Mouse (Mus musculus) forebrain, postnatal 0 days (tissue): ENCODE measurements around the gene Cavin4. TPM values are rescaled to one million over a fixed set of nuclear protein-coding genes. Genes with fewer than 3 reads are reported as not detected.
"Not testable (repeated sequence)": the region's sequence is repeated elsewhere in the genome, so short reads cannot be mapped to it uniquely, and the experiment has no call there.

Experiments
- ATAC-seq: fragments of 200-750 bp; cut with Nextera tagmentation; 2 replicates; pipeline ENCODE4 v1.8.0; 2017; ENCODE audit warnings: mild to moderate bottlenecking, moderate library complexity
- DNase-seq: peaks from one replicate; pipeline ENCODE4 v3.0.0-alpha.2; 2015
- H3K27ac ChIP-seq: fragments of 300-500 bp; sonication (generic); 2 replicates; pipeline ENCODE4 v1.5.1; 2014; ENCODE audit warnings: low read depth, mild to moderate bottlenecking, antibody characterized with exemption, low read length, moderate library complexity, mixed read lengths
- H3K27me3 ChIP-seq: fragments of 300-500 bp; sonication (generic); 2 replicates; pipeline ENCODE4 v1.6.1; 2014; ENCODE audit warnings: mild to moderate bottlenecking, low read length, mixed read lengths; ENCODE audit not compliant: insufficient read depth
- H3K36me3 ChIP-seq: fragments of 300-500 bp; sonication (generic); 2 replicates; pipeline ENCODE4 v1.6.1; 2014; ENCODE audit warnings: mild to moderate bottlenecking, moderate library complexity; ENCODE audit not compliant: insufficient read depth
- H3K4me1 ChIP-seq: fragments of 300-500 bp; sonication (generic); 2 replicates; pipeline ENCODE4 v1.6.1; 2014; ENCODE audit warnings: antibody characterized with exemption; ENCODE audit not compliant: insufficient read depth
- H3K4me2 ChIP-seq: fragments of 300-500 bp; sonication (generic); 2 replicates; pipeline ENCODE4 v1.6.1; 2014; ENCODE audit warnings: low read depth, mild to moderate bottlenecking, moderate library complexity
- H3K4me3 ChIP-seq: fragments of 300-500 bp; sonication (generic); 2 replicates; pipeline ENCODE4 v1.5.1; 2014; ENCODE audit warnings: low read depth, low read length, mixed read lengths
- H3K9ac ChIP-seq: fragments of 300-500 bp; sonication (generic); 2 replicates; pipeline ENCODE4 v1.6.1; 2014; ENCODE audit warnings: mild to moderate bottlenecking
- H3K9me3 ChIP-seq: fragments of 300-500 bp; sonication (generic); 2 replicates; pipeline ENCODE4 v1.6.1; 2016; ENCODE audit warnings: low read length
- CTCF ChIP-seq: sonication (generic); IDR thresholded peaks from 2 replicates; pipeline ENCODE4 v1.5.1; 2016; ENCODE audit warnings: antibody characterized with exemption, control low read depth, low read depth
- WGBS: fragments of 180-500 bp; shearing (Covaris S2); extraction: QIAGEN DNeasy Blood & Tissue Kit; methylation state at CpG from one replicate; pipeline ENCODE4 v1.1.7; 2014; 5-methylcytosine and 5-hydroxymethylcytosine counted together
- polyA plus RNA-seq: library from polyadenylated mRNA; unstranded; fragments of >200 nt; fragmentation: Nextera tagmentation; extraction: Ambion mirVana; gene quantifications from 2 replicates; pipeline ENCODE4 v1.2.1, GENCODE M21; 2015
- total RNA-seq: library from RNA; depleted of rRNA; stranded (reverse); fragments of >200 nt; gene quantifications from 2 replicates; pipeline ENCODE4 v1.2.3, GENCODE M21; 2014

The Cavin4 gene
- total and polyA plus RNA-seq, 2 experiments from 2014 or later, result 1.4 to 2.1 TPM

- Histone ChIP-seq H3K4me2 (no peak overlapping the region), H3K27me3 (no peaks in the 10 kb centered on the region), H3K4me3 (no peak overlapping the region), H3K9me3 (no peaks in the 10 kb centered on the region), H3K27ac (no peak overlapping the region), H3K9ac (no peak overlapping the region), H3K4me1 (no peaks in the 10 kb centered on the region), H3K36me3 (peaks cover 7% of the 10 kb centered on the region; the same call in 1 of the 2 replicates)
- ATAC-seq, result no peak
- 90% methylated on average over 9 of the region's 9 CpGs for WGBS
- DNase-seq, result no peak
- TF ChIP-seq CTCF, result no peak
Observed at GRCm38 (mm10) chr4:48678793-48679192, 15.5 kb downstream of the Cavin4 start.

DNA sequence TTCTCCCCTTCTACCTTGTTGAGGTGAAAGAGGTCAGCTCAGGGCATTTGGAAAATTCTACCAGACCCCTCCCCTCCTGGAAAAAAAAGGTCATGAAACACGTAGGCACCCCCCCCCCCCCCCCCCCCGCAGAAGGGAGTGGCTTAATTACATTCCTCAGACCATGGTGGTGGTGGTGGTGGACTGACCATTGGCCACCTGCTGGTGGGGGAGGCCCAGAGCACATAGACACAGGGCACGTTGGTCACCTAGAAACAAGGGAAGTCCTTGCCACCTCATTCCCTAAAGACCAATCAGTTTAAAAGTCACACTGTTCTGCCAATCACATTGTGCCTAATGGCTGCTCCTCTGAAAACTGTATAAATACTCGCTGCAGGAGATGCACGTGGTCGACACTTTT lies 16.4 kb downstream of the Cavin4 start:
- not testable (repeated sequence) for H3K27me3 ChIP-seq, H3K4me2 ChIP-seq, DNase-seq, H3K4me3 ChIP-seq, H3K9ac ChIP-seq, H3K27ac ChIP-seq, ATAC-seq, H3K36me3 ChIP-seq, H3K9me3 ChIP-seq, H3K4me1 ChIP-seq
- 78% methylated on average over 5 of the region's 6 CpGs for WGBS

DNA sequence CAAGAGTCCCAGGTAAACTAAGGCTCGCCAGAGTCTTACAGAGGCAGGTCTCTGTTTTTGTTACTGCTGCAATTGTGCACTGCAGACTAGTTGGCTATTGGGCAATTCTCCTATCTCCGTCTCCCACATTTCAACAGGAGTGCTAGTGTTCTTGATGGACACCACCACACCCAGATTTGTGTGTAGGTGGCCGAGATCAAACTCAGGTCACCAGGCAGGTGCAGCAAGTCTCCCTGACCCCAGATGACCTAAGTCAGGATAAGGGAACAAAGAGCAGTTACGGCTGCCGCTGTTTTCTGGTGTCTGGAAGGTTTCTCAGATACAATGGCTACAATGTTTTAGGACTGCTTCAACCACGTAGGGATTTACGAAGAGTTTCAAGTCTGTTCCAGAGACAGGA lies 16.9 kb downstream of the Cavin4 start:
- no peak for TF ChIP-seq CTCF
- H3K9ac ChIP-seq, result no peak overlapping the region
- H3K27ac ChIP-seq, result no peak overlapping the region
- no peak overlapping the region for H3K4me3 ChIP-seq
- WGBS, result 68% methylated on average over 7 of the region's 7 CpGs
- H3K4me2 ChIP-seq, result no peak overlapping the region
- H3K36me3 ChIP-seq, result peaks cover 4% of the 10 kb centered on the region; the same call in 1 of the 2 replicates
- H3K9me3 ChIP-seq, result no peaks in the 10 kb centered on the region
- ATAC-seq, result no peak
- DNase-seq, result no peak
- H3K4me1 ChIP-seq, result no peaks in the 10 kb centered on the region
- no peaks in the 10 kb centered on the region for H3K27me3 ChIP-seq

GRCm38 (mm10) chr4:48680648-48681343 lies 17.5 kb downstream of the Cavin4 start:
- H3K4me2 ChIP-seq, result no peak overlapping the region
- H3K36me3 ChIP-seq, result peaks cover 4% of the 10 kb centered on the region; the same call in 1 of the 2 replicates
- DNase-seq (peak; percentile 88), ATAC-seq (peak; percentile 47)
- peak; percentile 83 for TF ChIP-seq CTCF
- H3K27me3 ChIP-seq, result no peaks in the 10 kb centered on the region
- H3K4me1 ChIP-seq, result no peaks in the 10 kb centered on the region
- no peak overlapping the region for H3K9ac ChIP-seq
- H3K27ac ChIP-seq, result no peak overlapping the region
- no peaks in the 10 kb centered on the region for H3K9me3 ChIP-seq
- H3K4me3 ChIP-seq, result no peak overlapping the region
- WGBS, result 34% methylated on average over 11 of the region's 11 CpGs

- Histone ChIP-seq H3K4me2 (no peak overlapping the region), H3K9ac (no peak overlapping the region), H3K27ac (no peak overlapping the region), H3K36me3 (no peaks in the 10 kb centered on the region), H3K4me1 (no peaks in the 10 kb centered on the region), H3K4me3 (no peak overlapping the region), H3K27me3 (no peaks in the 10 kb centered on the region), H3K9me3 (no peaks in the 10 kb centered on the region)
- DNase-seq, result no peak
- no peak for ATAC-seq
- TF ChIP-seq CTCF, result no peak
- WGBS, result 82% methylated on average over 8 of the region's 8 CpGs
Observed at GRCm38 (mm10) chr4:48683126-48683525, 19.8 kb downstream of the Cavin4 start.

GRCm38 (mm10) chr4:48683633-48684209 lies 20.4 kb downstream of the Cavin4 start:
- H3K9me3 ChIP-seq, H3K27me3 ChIP-seq, H3K9ac ChIP-seq, H3K27ac ChIP-seq, H3K4me3 ChIP-seq, H3K4me1 ChIP-seq, H3K36me3 ChIP-seq, H3K4me2 ChIP-seq: not testable (repeated sequence)
- DNase-seq, result peak; percentile 32
- ATAC-seq, result peak; percentile 63
- WGBS, result 87% methylated on average over 15 of the region's 21 CpGs

DNA sequence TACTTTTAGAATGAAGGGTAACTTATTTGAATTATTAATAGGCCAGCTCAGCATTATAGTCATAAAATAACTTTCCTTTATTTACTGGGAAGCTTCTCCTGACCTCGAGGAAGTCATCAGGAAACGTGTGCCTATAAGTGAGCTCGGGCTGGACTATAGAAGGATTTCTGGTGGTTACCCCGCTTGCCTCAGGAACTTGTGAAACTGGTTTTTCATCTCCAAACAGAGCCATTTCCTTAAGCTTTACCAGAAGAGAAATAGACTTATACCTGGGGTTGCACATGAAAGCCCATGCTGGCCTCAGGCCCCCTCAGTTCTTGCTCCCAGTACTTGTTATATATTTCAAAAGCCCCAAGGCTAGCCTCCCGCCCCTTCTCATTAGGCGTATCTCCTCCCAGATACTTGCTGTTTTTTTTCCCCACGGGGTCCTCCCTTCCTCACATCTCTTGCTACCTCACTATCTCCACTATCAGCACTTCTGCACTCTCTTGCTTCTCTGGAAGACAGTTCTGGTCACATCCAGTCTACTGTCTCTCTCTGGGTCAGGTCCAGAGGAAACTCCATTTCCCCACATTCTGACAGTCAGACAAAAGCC lies 21.4 kb downstream of the Cavin4 start:
- TF ChIP-seq CTCF, result no peak
- no peaks in the 10 kb centered on the region for H3K9me3 ChIP-seq
- no peak for DNase-seq
- no peak overlapping the region for H3K27ac ChIP-seq
- no peaks in the 10 kb centered on the region for H3K4me1 ChIP-seq
- ATAC-seq, result no peak
- no peak overlapping the region for H3K9ac ChIP-seq
- 85% methylated on average over 7 of the region's 7 CpGs for WGBS
- no peaks in the 10 kb centered on the region for H3K36me3 ChIP-seq
- no peak overlapping the region for H3K4me3 ChIP-seq
- no peaks in the 10 kb centered on the region for H3K27me3 ChIP-seq
- H3K4me2 ChIP-seq, result no peak overlapping the region
